Mouse (Mus musculus) megakaryocyte-erythroid progenitor cell, adult 5-6 weeks (primary cell): Measurements from ENCODE around the gene Fbxo10. TPM values are rescaled to one million over a fixed set of nuclear protein-coding genes. Genes with fewer than 3 reads are reported as not detected.
"Not testable (repeated sequence)": the region's sequence is repeated elsewhere in the genome, so short reads cannot be mapped to it uniquely, and the experiment has no call there.

Experiments used
- ATAC-seq: replicated peaks from 2 replicates; pipeline ENCODE4 v1.8.0; 2016; ENCODE audit warnings: mild to moderate bottlenecking, inconsistent platforms; ENCODE audit not compliant: severe bottlenecking, poor library complexity, low FRiP score, low TSS enrichment
- total RNA-seq, 2 experiments: library from RNA; stranded (forward) in 1 of 2; stranded (reverse) in 1 of 2; fragments of 200-1000, 215-1000 nt in 1 of 2; fragments of >200 nt in 1 of 2; fragmentation: Nextera tagmentation in 1 of 2; gene quantifications; 2 replicates each; pipeline ENCODE4 v1.2.3; 2014 to 2017

Gene Fbxo10
- total RNA-seq, 2 experiments from 2014 or later: 13.4 to 16.8 TPM

DNA sequence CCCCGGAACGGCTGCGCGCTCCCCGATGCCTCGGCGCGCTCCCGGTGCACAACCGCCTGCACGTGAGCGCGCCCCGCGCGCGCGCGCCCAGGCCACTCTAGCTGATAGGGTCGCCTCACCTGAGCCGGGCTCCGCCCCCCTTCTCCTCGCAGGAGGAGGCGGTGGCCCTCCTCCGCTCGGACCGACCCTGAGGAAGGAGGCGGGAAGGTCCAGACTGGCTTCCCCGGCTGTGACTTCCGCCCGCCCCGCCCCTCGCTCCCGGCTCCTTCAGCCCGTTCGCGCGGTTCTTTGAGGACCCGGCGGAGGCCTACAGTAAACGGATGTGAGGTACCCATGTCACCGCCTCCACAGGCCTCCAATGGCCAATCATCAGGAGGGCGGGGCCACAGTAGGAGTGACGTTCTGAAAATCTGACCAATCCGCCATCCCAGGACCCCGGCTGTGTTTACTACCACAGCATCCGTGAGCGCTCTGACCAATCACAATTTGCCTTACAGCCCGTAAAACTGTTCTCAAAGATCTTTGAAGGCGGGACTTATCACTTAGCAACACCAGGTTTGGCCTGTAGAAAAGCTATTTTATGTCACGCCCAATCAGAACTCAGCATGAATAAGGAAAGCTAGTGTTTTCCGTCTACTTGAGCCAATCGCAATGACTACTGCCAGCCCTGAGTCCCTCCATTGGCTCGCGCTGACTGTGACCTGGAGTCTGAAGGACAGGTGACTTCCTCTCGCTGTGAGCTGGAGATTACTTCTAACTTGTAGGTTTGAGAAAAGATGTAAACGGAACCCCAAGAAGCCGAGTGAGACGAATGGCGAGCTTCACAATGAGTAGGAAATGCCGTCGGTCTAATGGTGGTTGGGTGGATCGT is 72.1 kb downstream of the Fbxo10 start, which contains the start of gene Zbtb5:
Zbtb5 (minus strand) TSS at position 308 of the 871 bp plus-strand sequence.
- peak; percentile 92 for ATAC-seq

DNA sequence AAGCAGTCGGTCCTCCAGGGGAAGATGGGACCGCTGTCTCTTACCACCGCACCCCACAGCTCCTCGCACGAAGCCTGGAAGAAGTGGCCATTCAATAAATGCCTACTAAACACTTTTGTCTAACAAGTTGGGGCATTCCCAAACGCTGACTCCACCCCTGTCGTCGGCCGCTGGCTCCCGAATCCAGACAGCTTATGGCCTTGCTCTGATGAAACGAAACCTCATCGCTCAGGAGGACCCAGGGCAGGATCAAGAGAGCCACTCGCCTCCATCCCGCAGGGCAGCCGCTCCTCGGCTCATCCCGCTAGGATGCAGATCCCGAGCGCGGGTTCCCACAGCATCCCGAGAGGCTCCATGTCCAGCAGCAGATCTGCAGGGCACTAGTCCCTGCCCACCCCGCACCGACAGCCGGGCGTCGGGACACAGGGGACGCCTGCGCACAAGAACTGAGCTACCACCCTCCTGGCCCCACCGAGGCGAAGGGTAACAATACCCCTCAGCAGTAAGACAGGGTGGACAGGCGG is 72.8 kb downstream of the Fbxo10 start:
- peak; percentile 22 for ATAC-seq

DNA sequence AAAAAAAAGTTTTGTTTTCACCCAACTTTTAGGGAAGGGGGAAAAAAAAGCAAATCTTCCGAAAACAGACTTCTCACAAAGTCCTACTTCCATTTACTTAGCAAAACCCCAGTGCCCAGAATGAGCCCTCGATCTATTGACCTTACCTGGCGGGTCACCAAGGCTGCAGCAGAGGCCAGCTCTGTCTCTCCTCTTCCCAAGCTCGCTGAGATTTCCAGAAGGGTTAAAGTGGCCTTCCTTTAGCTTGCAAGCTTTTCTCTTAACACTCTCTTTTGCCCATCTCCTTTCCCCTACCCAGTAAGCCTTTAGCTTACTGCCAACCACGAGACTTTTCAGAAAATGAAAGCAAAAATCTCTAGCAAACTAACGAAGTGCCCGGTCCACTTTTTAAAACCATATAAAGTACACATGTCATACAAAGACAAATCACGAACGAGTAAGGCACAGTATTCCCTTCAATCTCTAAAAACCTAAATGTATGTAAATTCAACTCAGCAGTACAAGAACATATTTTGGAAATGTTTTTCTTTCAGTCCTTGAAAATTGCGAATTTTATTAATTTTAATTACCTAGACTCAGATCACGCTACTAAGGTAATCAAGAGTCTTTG is 73.5 kb downstream of the Fbxo10 start:
- no peak for ATAC-seq

DNA sequence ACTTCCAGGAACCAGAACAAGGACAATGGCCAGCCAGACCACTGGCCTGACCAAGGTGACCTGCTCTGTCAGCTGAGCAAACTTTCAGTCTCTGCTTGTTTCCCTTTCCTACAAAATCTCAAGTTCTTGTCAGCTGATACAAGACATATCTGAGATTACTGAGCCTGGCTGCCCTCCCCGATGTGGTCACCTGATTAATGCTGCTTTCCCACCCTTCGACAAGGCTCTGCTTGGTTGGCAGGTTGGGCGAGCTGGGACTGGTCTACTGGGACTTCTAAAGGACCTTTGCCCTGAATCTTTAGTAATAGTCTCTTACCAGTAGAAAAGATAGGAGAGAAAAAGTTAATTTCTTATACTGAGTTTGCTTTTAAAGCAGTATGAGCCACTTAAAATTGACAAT is 79.0 kb downstream of the Fbxo10 start:
- no peak for ATAC-seq

DNA sequence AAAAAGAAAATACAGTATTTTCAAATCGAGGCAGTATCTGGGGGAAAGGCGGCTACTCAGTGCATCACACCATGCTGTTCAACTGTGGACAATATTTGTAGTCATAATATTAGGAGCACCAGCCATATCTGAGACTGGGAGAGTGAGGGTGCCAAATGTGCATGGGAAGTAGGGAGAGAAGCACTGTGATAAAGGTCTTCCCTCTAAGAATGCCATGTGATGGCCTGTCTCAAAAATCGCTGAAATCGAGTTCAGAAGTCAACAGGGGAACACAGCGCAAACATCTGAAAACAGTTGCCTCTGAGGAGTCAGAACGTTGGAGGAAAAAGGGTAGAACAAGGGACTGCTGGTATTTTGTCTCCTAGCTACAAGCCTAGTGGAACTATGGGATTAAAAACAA is 84.4 kb downstream of the Fbxo10 start:
- no peak for ATAC-seq

DNA sequence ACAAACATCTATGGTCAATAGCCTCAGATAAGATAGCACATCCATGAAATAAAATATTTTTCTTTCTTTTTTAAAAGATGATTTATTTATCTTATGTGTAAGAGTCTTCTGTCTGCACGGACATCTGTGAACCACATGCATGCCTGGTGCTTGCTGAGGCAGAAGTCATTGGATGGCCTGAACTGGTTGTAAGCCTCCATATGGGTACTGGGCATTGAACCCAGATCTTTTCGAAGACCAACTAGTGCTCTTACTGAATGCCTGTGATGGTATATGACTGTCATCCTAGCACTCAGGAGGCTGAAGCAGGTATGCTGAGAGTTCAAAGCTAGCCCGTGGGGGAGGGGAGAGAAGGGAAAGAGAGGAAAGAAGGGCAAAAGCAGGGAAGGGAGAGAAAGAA is 86.3 kb downstream of the Fbxo10 start:
- ATAC-seq: no peak

DNA sequence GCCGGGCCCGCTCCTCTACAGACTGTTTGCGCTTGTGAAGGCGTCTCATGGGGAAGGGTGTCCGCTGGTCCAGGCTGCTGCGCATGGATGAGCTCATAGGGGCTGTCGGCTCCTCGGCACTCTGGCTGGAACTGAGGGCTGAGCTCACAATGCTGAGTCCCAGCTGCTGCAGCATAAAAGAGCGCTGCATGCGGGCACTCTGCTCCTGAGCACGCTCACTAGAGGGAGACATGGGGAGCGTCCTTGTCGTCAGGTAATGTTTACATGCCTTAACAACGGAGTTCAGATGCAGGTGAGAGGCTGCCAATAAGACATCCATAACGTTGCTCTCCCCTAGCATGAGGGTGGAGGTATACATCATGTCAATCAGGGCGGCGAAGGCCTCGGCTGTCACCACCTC is 89.6 kb downstream of the Fbxo10 start:
- no peak for ATAC-seq

DNA sequence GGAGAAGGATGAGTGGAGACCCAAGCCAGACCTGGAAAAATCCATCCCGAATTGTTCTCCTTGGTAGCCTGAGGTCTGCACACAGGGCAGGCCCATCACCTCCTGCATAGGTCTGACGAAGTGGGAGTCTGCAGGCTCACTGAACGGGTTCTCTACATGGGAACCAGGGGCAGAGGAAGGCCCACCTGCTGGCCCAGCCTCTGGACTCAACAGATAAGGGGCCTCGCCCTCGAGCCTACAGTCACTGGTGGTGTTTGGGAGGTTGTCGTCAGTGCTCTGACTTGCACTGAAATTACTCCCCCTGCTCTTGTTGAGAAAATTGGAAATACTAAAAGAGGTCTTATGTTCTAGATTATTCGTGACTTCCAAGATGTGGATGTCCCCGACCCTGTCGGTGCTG is 90.6 kb downstream of the Fbxo10 start:
- ATAC-seq: peak; percentile 97

DNA sequence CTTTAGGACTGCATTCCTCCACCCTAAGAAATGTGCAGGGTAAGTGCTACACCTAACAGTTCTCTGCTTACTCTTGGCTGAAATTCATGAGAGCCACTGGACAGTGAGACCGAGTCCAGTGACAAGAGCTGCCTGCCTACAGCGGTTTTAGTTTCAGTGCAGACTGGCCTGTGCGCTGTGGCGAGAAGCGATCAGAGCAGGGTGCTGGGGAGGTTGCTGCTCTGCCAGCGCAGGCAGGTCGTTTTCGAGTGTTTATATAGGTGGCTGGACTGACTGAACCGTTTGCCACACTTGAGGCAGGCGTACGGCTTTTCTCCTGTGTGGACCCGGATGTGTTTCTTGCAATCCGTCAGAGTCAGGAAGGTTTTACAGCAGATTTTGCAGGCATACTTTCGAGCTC is 91.2 kb downstream of the Fbxo10 start:
- not testable (repeated sequence) for ATAC-seq

DNA sequence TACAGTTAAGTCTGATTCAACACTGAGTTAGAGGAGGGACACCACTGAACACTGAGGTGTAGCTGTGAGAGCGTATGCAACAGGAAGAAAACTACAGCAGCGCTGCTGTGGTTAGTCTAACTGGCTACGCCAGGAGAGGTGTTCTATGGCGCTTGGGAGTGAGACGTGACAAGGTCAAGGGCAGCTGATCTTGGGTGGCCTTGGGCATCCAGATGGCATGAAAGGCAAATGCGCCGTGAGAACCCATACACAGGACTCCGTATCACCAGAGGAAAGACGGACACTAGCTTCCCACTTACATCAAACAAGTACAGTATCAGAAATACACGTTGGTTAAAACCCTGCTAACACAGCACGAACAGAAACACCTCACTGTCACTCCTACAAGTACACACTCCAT is 92.1 kb downstream of the Fbxo10 start:
- not testable (repeated sequence) for ATAC-seq

DNA sequence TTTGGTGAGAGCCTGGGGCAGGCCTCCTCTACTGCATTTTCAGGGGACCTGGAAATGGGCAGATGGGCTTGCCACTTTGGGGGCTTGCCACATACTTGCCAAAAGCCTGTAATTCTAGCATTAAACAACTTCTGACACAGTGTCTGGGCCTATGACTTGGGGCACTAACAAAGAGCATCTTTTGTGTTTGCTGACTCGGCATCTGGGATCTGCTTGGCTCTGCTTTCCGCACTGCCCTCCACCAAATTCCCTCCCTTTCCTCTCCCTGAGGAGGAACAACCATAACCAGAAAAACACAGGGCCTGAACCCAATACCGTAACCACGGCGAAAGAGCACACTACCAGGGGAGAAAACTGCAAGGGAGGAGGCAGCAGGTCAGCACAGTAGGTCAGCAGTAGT is 93.8 kb downstream of the Fbxo10 start:
- no peak for ATAC-seq

Other genes with a start within 250 kb of the Fbxo10 start
- gene Grhpr, start 103.2 kb downstream of the Fbxo10 start, total RNA-seq (2014; fragmentation: Nextera tagmentation): 16.9 and 25.1 TPM in 2 replicates
- 13.7 and 21.5 TPM in 2 replicates for gene Grhpr, start 103.2 kb downstream of the Fbxo10 start, total RNA-seq (2017)
- 9.2 and 11.4 TPM in 2 replicates for gene Zbtb5, start 72.2 kb downstream of the Fbxo10 start, total RNA-seq (2014; fragmentation: Nextera tagmentation)
- 8.0 and 12.4 TPM in 2 replicates for gene Zbtb5, start 72.2 kb downstream of the Fbxo10 start, total RNA-seq (2017)
- gene Polr1e, start 66.0 kb downstream of the Fbxo10 start, total RNA-seq (2014; fragmentation: Nextera tagmentation): 33.5 and 45.3 TPM in 2 replicates
- 79.9 and 110 TPM in 2 replicates for gene Polr1e, start 66.0 kb downstream of the Fbxo10 start, total RNA-seq (2017)
- gene Tomm5, start 23.5 kb upstream of the Fbxo10 start, total RNA-seq (2014; fragmentation: Nextera tagmentation): 384 and 535 TPM in 2 replicates
- 267 and 394 TPM in 2 replicates for gene Tomm5, start 23.5 kb upstream of the Fbxo10 start, total RNA-seq (2017)
- gene Frmpd1, start 100.3 kb upstream of the Fbxo10 start, total RNA-seq (2014; fragmentation: Nextera tagmentation): 0.72 TPM in 1 of 2 replicates, not detected in the other
- 0.30 TPM in 1 of 2 replicates, not detected in the other for gene Frmpd1, start 100.3 kb upstream of the Fbxo10 start, total RNA-seq (2017)
- 10.8 and 17.8 TPM in 2 replicates for gene Trmt10b, start 212.5 kb upstream of the Fbxo10 start, total RNA-seq (2014; fragmentation: Nextera tagmentation)
- gene Trmt10b, start 212.5 kb upstream of the Fbxo10 start, total RNA-seq (2017): 13.3 and 38.4 TPM in 2 replicates